Mouse (Mus musculus): ENCODE measurements at regions not wholly inside any gene's neighbourhood (a gene's known extent, or its start where the extent isn't known, plus 50 kb on each side); places are given as distances from the start of the nearest gene placed in this dataset.

DNA sequence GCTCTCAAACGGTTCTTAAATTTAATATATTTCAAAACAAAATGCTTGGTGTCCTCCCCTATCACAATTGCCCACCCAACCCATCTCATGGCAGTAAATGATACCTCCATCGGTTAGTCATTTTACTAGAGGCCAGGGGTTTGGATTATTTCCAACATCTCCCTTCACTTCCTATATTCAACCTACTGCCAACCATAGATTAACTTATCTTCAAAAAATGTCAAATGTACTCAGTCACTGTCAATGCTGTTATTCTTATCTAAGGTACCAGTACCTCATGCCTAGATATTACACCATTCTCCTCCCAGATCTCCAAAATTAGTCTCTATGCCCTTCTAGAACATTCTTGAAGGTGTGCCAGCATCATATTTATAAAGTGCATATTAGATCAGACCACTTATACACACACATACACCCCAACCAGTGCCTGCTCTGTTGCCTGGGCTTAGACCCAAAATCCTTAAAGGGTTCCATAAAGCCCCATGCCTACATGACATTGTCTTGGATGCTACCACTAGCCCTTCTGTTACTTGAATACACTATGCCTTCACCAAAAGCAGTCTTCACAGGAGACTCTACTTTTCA lies 183.4 kb upstream of the Cadm1 start:
- TF ChIP-seq MAX (IDR thresholded peaks at IDR 0.05; ENCODE audit: low read length): no peak
- TF ChIP-seq MAZ (IDR thresholded peaks at IDR 0.05; ENCODE audit: low read depth, low read length): no peak
- no peak for TF ChIP-seq IRF4 (IDR thresholded peaks at IDR 0.05; ENCODE audit: low read depth, low read length)
- no peak for TF ChIP-seq KAT2A (IDR thresholded peaks at IDR 0.05; ENCODE audit: insufficient replicate concordance, low read length)
- TF ChIP-seq POLR2A (IDR thresholded peaks at IDR 0.05; ENCODE audit: low read depth, low read length): no peak
- TF ChIP-seq RCOR1 (conservative IDR thresholded peaks at IDR 0.05; ENCODE audit: low read depth, low read length): no peak
- no peak for TF ChIP-seq CTCF (conservative IDR thresholded peaks at IDR 0.05 in 1 of 2, IDR thresholded peaks at IDR 0.05 in 1 of 2; ENCODE audit: low read depth in 2 of 2, low read length in 2 of 2)
- TF ChIP-seq ELF1 (IDR thresholded peaks at IDR 0.05; ENCODE audit: low read depth, low read length): no peak
- no peak for TF ChIP-seq ZMIZ1 (IDR thresholded peaks at IDR 0.05; ENCODE audit: low read depth, low read length)
- no peak for TF ChIP-seq MYC (IDR thresholded peaks at IDR 0.05; ENCODE audit: low read depth, low read length)
- TF ChIP-seq ZC3H11A (IDR thresholded peaks at IDR 0.05; ENCODE audit: low read depth, low read length): no peak
